Mouse (Mus musculus) heart, embryonic 15.5 days (tissue): ENCODE measurements around the gene Ccdc84. TPM values are rescaled to one million over a fixed set of nuclear protein-coding genes. Genes with fewer than 3 reads are reported as not detected.
A peak's percentile ranks its signal among the peaks of the same experiment; 100 is the strongest.

ENCODE experiments used
- ATAC-seq: fragments of 200-750 bp; cut with Nextera tagmentation; replicated peaks from 2 replicates; pipeline ENCODE4 v1.8.0; 2017; ENCODE audit warnings: low read depth, moderate TSS enrichment; ENCODE audit not compliant: insufficient number of reproducible peaks, insufficient read depth, low FRiP score
- H3K27ac ChIP-seq: fragments of 300-500 bp; sonication (generic); 2 replicates; pipeline ENCODE4 v1.5.1; 2015; ENCODE audit warnings: mild to moderate bottlenecking, inconsistent platforms
- H3K27me3 ChIP-seq: fragments of 300-500 bp; sonication (generic); 2 replicates; pipeline ENCODE4 v1.6.1; 2015; ENCODE audit warnings: inconsistent platforms
- H3K36me3 ChIP-seq: fragments of 300-500 bp; sonication (generic); 2 replicates; pipeline ENCODE4 v1.6.1; 2015; ENCODE audit warnings: mild to moderate bottlenecking, inconsistent platforms
- H3K4me1 ChIP-seq: fragments of 300-500 bp; sonication (generic); replicated peaks from 2 replicates; pipeline ENCODE4 v1.6.1; 2015; ENCODE audit warnings: inconsistent platforms
- H3K4me2 ChIP-seq: fragments of 300-500 bp; sonication (generic); 2 replicates; pipeline ENCODE4 v1.6.1; 2015; ENCODE audit warnings: inconsistent platforms, mild to moderate bottlenecking, moderate library complexity
- H3K4me3 ChIP-seq: fragments of 300-500 bp; sonication (generic); 2 replicates; pipeline ENCODE4 v1.5.1; 2015; ENCODE audit warnings: mild to moderate bottlenecking, inconsistent platforms
- H3K9ac ChIP-seq: fragments of 300-500 bp; sonication (generic); 2 replicates; pipeline ENCODE4 v1.6.1; 2015; ENCODE audit warnings: mild to moderate bottlenecking, inconsistent platforms
- H3K9me3 ChIP-seq: fragments of 300-500 bp; sonication (generic); replicated peaks from 2 replicates; pipeline ENCODE4 v1.6.1; 2016; ENCODE audit warnings: inconsistent platforms
- WGBS: fragments of 180-500 bp; shearing (Covaris S2); methylation state at CpG from one replicate; pipeline ENCODE4 v1.1.7; 2015; ENCODE audit warnings: mixed read lengths; 5-methylcytosine and 5-hydroxymethylcytosine counted together
- polyA plus RNA-seq: library from polyadenylated mRNA; unstranded; fragments of >200 nt; fragmentation: Nextera tagmentation; extraction: Ambion mirVana; gene quantifications from 2 replicates; pipeline ENCODE4 v1.2.1, GENCODE M21; 2015

Ccdc84 gene
- polyA plus RNA-seq, 1 experiment from 2014 or later, result 18.3 TPM

GRCm38 (mm10) chr9:44406906-44407751, 11.2 kb downstream of the Ccdc84 start, which contains the start of the genes Rps25 and Trappc4:
Gene Rps25 (plus strand): TSS chr9:44407139.
Gene Trappc4 (minus strand): TSS chr9:44407600.
- Histone ChIP-seq H3K4me2 (peak within 1 kb of the TSS; percentile 66), H3K4me3 (peak within 1 kb of the TSS; percentile 93), H3K27me3 (no peaks in the 10 kb centered on the region), H3K27ac (peak within 1 kb of the TSS; percentile 98), H3K36me3 (peaks cover 70% of the 10 kb centered on the region), H3K9ac (peak within 1 kb of the TSS; percentile 90), H3K4me1 (peaks cover 20% of the 10 kb centered on the region), H3K9me3 (no peaks in the 10 kb centered on the region)
- WGBS, result under 1% methylated on average over 51 of the region's 51 CpGs
- peak; percentile 94 for ATAC-seq

- H3K4me1 ChIP-seq, result peaks cover 40% of the 10 kb centered on the region
- no peak overlapping the region for H3K9ac ChIP-seq
- 82% methylated on average over 3 of the region's 3 CpGs for WGBS
- no peaks in the 10 kb centered on the region for H3K9me3 ChIP-seq
- H3K36me3 ChIP-seq, result peaks cover 64% of the 10 kb centered on the region
- ATAC-seq, result no peak
- no peak overlapping the region for H3K4me3 ChIP-seq
- H3K4me2 ChIP-seq, result no peak overlapping the region
- H3K27me3 ChIP-seq, result no peaks in the 10 kb centered on the region
- H3K27ac ChIP-seq, result no peak overlapping the region
Measured at GRCm38 (mm10) chr9:44405011-44405410, 13.4 kb downstream of the Ccdc84 start.

GRCm38 (mm10) chr9:44401081-44401480, 17.3 kb downstream of the Ccdc84 start:
- Histone ChIP-seq H3K36me3 (peaks cover 53% of the 10 kb centered on the region), H3K4me3 (no peak overlapping the region), H3K27me3 (no peaks in the 10 kb centered on the region), H3K9ac (no peak overlapping the region; the same call in 1 of the 2 replicates), H3K27ac (peak overlapping the region; percentile 80), H3K4me1 (peaks cover 50% of the 10 kb centered on the region), H3K4me2 (no peak overlapping the region), H3K9me3 (no peaks in the 10 kb centered on the region)
- ATAC-seq, result peak; percentile 44
- WGBS, result 33% methylated on average over 4 of the region's 4 CpGs

- H3K4me1 ChIP-seq, result peaks cover 51% of the 10 kb centered on the region
- no peak overlapping the region for H3K4me3 ChIP-seq
- no peaks in the 10 kb centered on the region for H3K27me3 ChIP-seq
- peak overlapping the region; percentile 80; the same call in 1 of the 2 replicates for H3K27ac ChIP-seq
- H3K9ac ChIP-seq, result no peak overlapping the region
- 92% methylated on average over 6 of the region's 6 CpGs for WGBS
- H3K9me3 ChIP-seq, result no peaks in the 10 kb centered on the region
- no peak for ATAC-seq
- peaks cover 45% of the 10 kb centered on the region for H3K36me3 ChIP-seq
- no peak overlapping the region for H3K4me2 ChIP-seq
Measured at GRCm38 (mm10) chr9:44399795-44400114, 18.6 kb downstream of the Ccdc84 start.

- ATAC-seq, result no peak
- H3K4me3 ChIP-seq, result no peak overlapping the region
- no peak overlapping the region for H3K9ac ChIP-seq
- H3K9me3 ChIP-seq, result no peaks in the 10 kb centered on the region
- peaks cover 40% of the 10 kb centered on the region for H3K36me3 ChIP-seq
- 82% methylated on average over 13 of the region's 13 CpGs for WGBS
- no peak overlapping the region for H3K4me2 ChIP-seq
- H3K4me1 ChIP-seq, result peaks cover 51% of the 10 kb centered on the region
- H3K27ac ChIP-seq, result peak overlapping the region; percentile 80; the same call in 1 of the 2 replicates
- no peaks in the 10 kb centered on the region for H3K27me3 ChIP-seq
Measured at GRCm38 (mm10) chr9:44399114-44399794, 19.1 kb downstream of the Ccdc84 start.

- Histone ChIP-seq H3K9me3 (no peaks in the 10 kb centered on the region), H3K27me3 (no peaks in the 10 kb centered on the region), H3K4me3 (peak overlapping the region; percentile 83; the same call in 1 of the 2 replicates), H3K27ac (no peak overlapping the region), H3K4me2 (peak overlapping the region; percentile 85), H3K9ac (no peak overlapping the region; the same call in 1 of the 2 replicates), H3K4me1 (peaks cover 51% of the 10 kb centered on the region), H3K36me3 (peaks cover 33% of the 10 kb centered on the region)
- ATAC-seq, result no peak
- 82% methylated on average over 9 of the region's 9 CpGs for WGBS
Measured at GRCm38 (mm10) chr9:44398551-44398950, 19.8 kb downstream of the Ccdc84 start.

GRCm38 (mm10) chr9:44398087-44398486, 20.3 kb downstream of the Ccdc84 start:
- WGBS, result 32% methylated on average over 4 of the region's 4 CpGs
- Histone ChIP-seq H3K4me2 (peak overlapping the region; percentile 85), H3K27ac (peak overlapping the region; percentile 95; the same call in 1 of the 2 replicates), H3K4me1 (peaks cover 51% of the 10 kb centered on the region), H3K27me3 (no peaks in the 10 kb centered on the region), H3K4me3 (peak overlapping the region; percentile 83), H3K9ac (peak overlapping the region; percentile 18; the same call in 1 of the 2 replicates), H3K9me3 (no peaks in the 10 kb centered on the region), H3K36me3 (peaks cover 28% of the 10 kb centered on the region)
- no peak for ATAC-seq

GRCm38 (mm10) chr9:44396684-44397411, 21.5 kb downstream of the Ccdc84 start, which contains the start of gene Slc37a4:
Gene Slc37a4 (plus strand): TSS chr9:44396852.
- H3K4me3 ChIP-seq, result peak within 1 kb of the TSS; percentile 83
- WGBS, result under 1% methylated on average over 43 of the region's 43 CpGs
- peaks cover 47% of the 10 kb centered on the region for H3K4me1 ChIP-seq
- no peaks in the 10 kb centered on the region for H3K27me3 ChIP-seq
- ATAC-seq, result peak; percentile 96
- peak within 1 kb of the TSS; percentile 95 for H3K27ac ChIP-seq
- H3K36me3 ChIP-seq, result peaks cover 16% of the 10 kb centered on the region
- peak within 1 kb of the TSS; percentile 78 for H3K9ac ChIP-seq
- H3K4me2 ChIP-seq, result peak within 1 kb of the TSS; percentile 85
- no peaks in the 10 kb centered on the region for H3K9me3 ChIP-seq

- no peak overlapping the region for H3K9ac ChIP-seq
- no peak overlapping the region for H3K4me2 ChIP-seq
- H3K36me3 ChIP-seq, result peaks cover 41% of the 10 kb centered on the region
- no peak overlapping the region for H3K4me3 ChIP-seq
- no peaks in the 10 kb centered on the region for H3K27me3 ChIP-seq
- peaks cover 5% of the 10 kb centered on the region; the same call in 1 of the 2 replicates for H3K4me1 ChIP-seq
- no peaks in the 10 kb centered on the region for H3K9me3 ChIP-seq
- no peak for ATAC-seq
- no peak overlapping the region for H3K27ac ChIP-seq
- 35% methylated on average over 4 of the region's 4 CpGs for WGBS
Measured at GRCm38 (mm10) chr9:44391466-44391865, 26.9 kb downstream of the Ccdc84 start.

GRCm38 (mm10) chr9:44389273-44389672, 29.1 kb downstream of the Ccdc84 start:
- WGBS, result 66% methylated on average over 8 of the region's 8 CpGs
- Histone ChIP-seq H3K36me3 (peaks cover 63% of the 10 kb centered on the region), H3K4me2 (no peak overlapping the region), H3K9me3 (no peaks in the 10 kb centered on the region), H3K4me1 (no peaks in the 10 kb centered on the region), H3K27ac (no peak overlapping the region), H3K9ac (no peak overlapping the region), H3K4me3 (no peak overlapping the region), H3K27me3 (no peaks in the 10 kb centered on the region)
- ATAC-seq, result no peak

- Histone ChIP-seq H3K27ac (no peak overlapping the region), H3K9me3 (no peaks in the 10 kb centered on the region), H3K9ac (no peak overlapping the region), H3K4me3 (no peak overlapping the region), H3K4me2 (no peak overlapping the region), H3K36me3 (peaks cover 84% of the 10 kb centered on the region), H3K4me1 (no peaks in the 10 kb centered on the region), H3K27me3 (no peaks in the 10 kb centered on the region)
- 77% methylated on average over 3 of the region's 3 CpGs for WGBS
- no peak for ATAC-seq
Measured at GRCm38 (mm10) chr9:44387221-44387620, 31.1 kb downstream of the Ccdc84 start.
